Mouse (Mus musculus): ENCODE results near the gene Tbc1d7.

The Tbc1d7 gene

GRCm38 (mm10) chr13:43134468-43134867, 36.8 kb downstream of the Tbc1d7 start:
- no peak for DNase-seq (ENCODE audit: low spot score in 2 of 2)

GRCm38 (mm10) chr13:43133400-43133799, 37.9 kb downstream of the Tbc1d7 start:
- DNase-seq (ENCODE audit: low spot score in 2 of 2) = no peak

GRCm38 (mm10) chr13:43132859-43133258, 38.4 kb downstream of the Tbc1d7 start:
- no peak for DNase-seq (ENCODE audit: low spot score in 2 of 2)

- no peak for DNase-seq (ENCODE audit: low spot score in 2 of 2)
These were observed 39.5 kb downstream of the Tbc1d7 start for GRCm38 (mm10) chr13:43131741-43132191.

GRCm38 (mm10) chr13:43130161-43130560, 41.1 kb downstream of the Tbc1d7 start:
- DNase-seq (ENCODE audit: low spot score in 2 of 2) = no peak

GRCm38 (mm10) chr13:43124683-43125074, 46.6 kb downstream of the Tbc1d7 start:
- DNase-seq (ENCODE audit: low spot score in 2 of 2) = no peak

GRCm38 (mm10) chr13:43123895-43124682, 47.2 kb downstream of the Tbc1d7 start:
- DNase-seq (ENCODE audit: low spot score in 2 of 2) = no peak

GRCm38 (mm10) chr13:43122306-43123070, 48.8 kb downstream of the Tbc1d7 start:
- DNase-seq (ENCODE audit: low spot score in 2 of 2) = peak; percentile 47 to 58

- DNase-seq (ENCODE audit: low spot score in 2 of 2) = no peak
These were observed 58.2 kb downstream of the Tbc1d7 start for GRCm38 (mm10) chr13:43113141-43113540.

- DNase-seq (ENCODE audit: low spot score in 2 of 2) = no peak
These were observed 58.6 kb downstream of the Tbc1d7 start for GRCm38 (mm10) chr13:43112707-43113106.

GRCm38 (mm10) chr13:43112280-43112679, 59.0 kb downstream of the Tbc1d7 start:
- DNase-seq (ENCODE audit: low spot score in 2 of 2) = peak in 1 of 2 experiments; percentile 9

GRCm38 (mm10) chr13:43104496-43104895, 66.8 kb downstream of the Tbc1d7 start:
- no peak for DNase-seq (ENCODE audit: low spot score in 2 of 2)

GRCm38 (mm10) chr13:43102943-43103342, 68.4 kb downstream of the Tbc1d7 start:
- no peak for DNase-seq (ENCODE audit: low spot score in 2 of 2)
